Mouse (Mus musculus) G1E (cell line): Measurements from ENCODE around the gene Ccdc102a. TPM values are rescaled to one million over a fixed set of nuclear protein-coding genes. Genes with fewer than 3 reads are reported as not detected.
A peak's percentile ranks its signal among the peaks of the same experiment; 100 is the strongest.

ENCODE experiments used
- ATAC-seq: 2 replicates; pipeline ENCODE4 v1.8.0; 2016; ENCODE audit warnings: mild to moderate bottlenecking; ENCODE audit not compliant: insufficient number of reproducible peaks, poor library complexity, low FRiP score, severe bottlenecking; ENCODE audit errors: extremely low read depth
- DNase-seq: peaks from one replicate; pipeline ENCODE4 v3.0.0; 2012; ENCODE audit warnings: low spot score
- H3K27me3 ChIP-seq: 2 replicates; pipeline ENCODE4 v1.6.1; 2012; ENCODE audit warnings: mild to moderate bottlenecking, low read length, inconsistent platforms; ENCODE audit not compliant: insufficient read depth
- H3K36me3 ChIP-seq: replicated peaks from 2 replicates; pipeline ENCODE3; 2012; ENCODE audit warnings: mild to moderate bottlenecking, inconsistent platforms
- H3K4me1 ChIP-seq: 2 replicates; pipeline ENCODE4 v1.6.1; 2012; ENCODE audit warnings: low read depth, low read length, inconsistent platforms, mixed read lengths; ENCODE audit not compliant: insufficient read depth
- H3K4me3 ChIP-seq: 2 replicates; pipeline ENCODE4 v1.5.1; 2012; ENCODE audit warnings: low read depth, mild to moderate bottlenecking, inconsistent platforms, low read length, moderate library complexity, mixed read lengths
- H3K9me3 ChIP-seq: replicated peaks from 2 replicates; pipeline ENCODE4 v1.6.1; 2012; ENCODE audit warnings: inconsistent platforms
- CTCF ChIP-seq: IDR thresholded peaks from 2 replicates; pipeline ENCODE4 v1.5.1; 2012; ENCODE audit warnings: low read depth, low read length, inconsistent platforms, mixed read lengths
- GATA1 ChIP-seq: IDR thresholded peaks from 2 replicates; pipeline ENCODE4 v1.6.1; 2012; ENCODE audit warnings: borderline replicate concordance, low read length, inconsistent platforms, mixed read lengths
- GATA2 ChIP-seq: IDR thresholded peaks from 2 replicates; pipeline ENCODE4 v1.6.1; 2012; ENCODE audit warnings: low read depth, low read length, inconsistent platforms, borderline replicate concordance
- POLR2AphosphoS5 ChIP-seq: IDR thresholded peaks from 2 replicates; pipeline ENCODE4 v1.6.1; 2012; ENCODE audit warnings: low read depth, low read length, inconsistent platforms; ENCODE audit not compliant: insufficient replicate concordance
- TAL1 ChIP-seq: conservative IDR thresholded peaks from 2 replicates; pipeline ENCODE4 v1.6.1; 2012; ENCODE audit warnings: low read depth, low read length, inconsistent platforms, mixed read lengths
- polyA plus RNA-seq: library from polyadenylated mRNA; stranded (reverse); fragments of >175 nt; gene quantifications from 2 replicates; pipeline ENCODE4 v1.2.3, GENCODE M21; 2012
- total RNA-seq, 2 experiments: library from RNA; stranded (forward) in 1 of 2; stranded (reverse) in 1 of 2; fragments of 200-1000 nt in 1 of 2; fragments of >200 nt in 1 of 2; fragmentation: Nextera tagmentation in 1 of 2; gene quantifications; 2 replicates each; pipeline ENCODE4 v1.2.3; 2014 to 2017

Ccdc102a gene
- total and polyA plus RNA-seq, 3 experiments, result 3.3 to 20.5 (median 5.5) TPM

DNA sequence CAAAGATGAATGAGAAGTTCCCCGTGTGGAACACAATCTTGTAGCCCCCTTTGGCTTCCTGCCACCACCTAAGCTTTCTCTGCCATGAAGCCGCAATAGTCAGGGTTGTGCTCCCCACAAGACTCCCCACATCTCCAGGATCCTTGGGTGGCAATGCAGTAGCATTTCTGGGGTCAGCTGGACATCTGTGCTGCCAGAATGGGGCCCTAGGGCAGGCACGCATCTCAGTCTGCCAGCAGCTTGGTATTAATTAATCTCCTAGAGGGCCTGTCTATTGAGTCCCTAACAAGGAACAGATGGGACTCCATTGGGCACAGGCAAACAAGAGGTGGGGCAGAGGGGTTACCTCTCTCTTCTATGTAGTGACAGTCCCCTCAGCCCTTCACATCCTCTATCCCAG lies 45.7 kb downstream of the Ccdc102a start:
- TF ChIP-seq CTCF, result no peak
- no peak for TF ChIP-seq GATA2
- no peak for TF ChIP-seq POLR2AphosphoS5
- TF ChIP-seq TAL1, result no peak
- TF ChIP-seq GATA1, result no peak
- Histone ChIP-seq H3K4me3 (no peak overlapping the region), H3K9me3 (no peaks in the 10 kb centered on the region), H3K4me1 (peaks cover 74% of the 10 kb centered on the region), H3K36me3 (peaks cover 7% of the 10 kb centered on the region), H3K27me3 (peaks cover 66% of the 10 kb centered on the region)
- ATAC-seq, result no peak
- no peak for DNase-seq

DNA sequence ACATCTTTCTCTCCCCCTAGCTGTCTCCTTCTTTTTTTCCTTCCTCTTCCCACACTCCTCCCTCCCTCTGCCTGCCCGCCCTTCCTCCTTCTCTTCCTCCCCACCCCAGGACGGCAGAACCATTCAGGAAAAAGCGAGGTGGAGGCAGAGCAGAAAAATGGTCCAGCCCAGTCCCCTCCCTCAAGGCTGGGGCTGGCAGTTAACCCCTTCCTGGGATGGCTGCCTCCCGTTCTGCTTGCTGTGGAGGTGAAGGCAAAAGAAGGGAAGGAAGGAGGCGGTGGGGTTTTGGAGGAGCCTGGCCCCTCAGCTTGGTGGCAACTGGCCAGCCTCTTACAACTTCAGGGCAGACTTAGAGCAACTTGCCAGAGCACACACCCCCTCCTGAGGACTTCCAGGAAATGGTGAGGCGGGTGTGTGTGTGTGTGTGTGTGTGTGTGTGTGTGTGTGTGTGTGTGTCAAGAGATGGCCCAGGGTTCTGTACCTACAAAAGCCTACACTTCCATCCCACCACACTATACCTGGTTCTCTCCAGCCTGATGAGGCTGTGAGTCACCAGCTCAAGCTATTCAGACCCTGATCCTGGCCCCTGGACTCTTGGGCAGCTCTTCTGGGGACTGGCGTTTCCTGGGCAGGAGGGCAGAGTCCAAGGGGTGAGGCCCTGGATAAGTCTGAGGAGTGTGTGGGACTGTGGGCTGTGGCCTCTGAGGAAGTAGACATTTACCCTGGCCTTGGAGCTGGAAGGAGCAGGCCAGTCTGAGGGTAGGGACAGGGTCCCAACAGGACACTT lies 46.6 kb downstream of the Ccdc102a start:
- ATAC-seq, result 0 out of 2 replicates have a peak, but pooled peaks have one; percentile 41
- Histone ChIP-seq H3K36me3 (peaks cover 16% of the 10 kb centered on the region), H3K4me1 (peaks cover 76% of the 10 kb centered on the region), H3K27me3 (peaks cover 66% of the 10 kb centered on the region), H3K9me3 (no peaks in the 10 kb centered on the region), H3K4me3 (peak overlapping the region; percentile 59; the same call in 1 of the 2 replicates)
- TF ChIP-seq CTCF, result no peak
- no peak for DNase-seq

DNA sequence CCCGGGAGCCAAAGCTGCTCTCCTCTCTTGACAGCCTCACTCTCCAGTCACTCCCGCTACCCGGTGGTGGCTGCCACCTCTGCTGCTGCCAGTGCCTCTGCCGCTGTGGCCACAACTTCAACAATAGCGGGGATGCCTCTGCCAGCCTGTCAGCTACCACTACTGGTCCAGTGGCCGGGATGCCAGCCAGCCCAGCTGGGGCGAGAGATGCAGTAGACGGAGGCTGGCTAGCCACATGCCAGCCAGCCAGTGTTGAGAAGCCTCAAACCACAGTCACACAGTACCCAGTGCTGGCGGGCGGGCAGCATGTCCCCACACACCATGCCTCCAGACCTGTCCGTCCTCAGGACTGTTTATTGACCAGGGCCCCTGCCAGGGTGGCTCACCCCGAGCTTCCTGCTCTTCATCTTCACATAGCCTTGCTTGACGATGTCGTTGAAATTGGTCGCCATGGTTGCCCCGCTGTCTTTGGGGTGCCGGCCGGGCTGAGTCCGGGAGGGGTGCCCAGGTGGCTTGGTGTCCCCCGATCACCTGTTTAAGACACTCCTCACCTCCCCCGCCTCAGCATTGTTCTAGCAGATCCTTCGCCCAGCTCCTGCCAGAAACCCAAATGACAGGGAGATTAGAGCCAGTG lies 47.3 kb downstream of the Ccdc102a start:
- H3K27me3 ChIP-seq, result peaks cover 64% of the 10 kb centered on the region
- TF ChIP-seq GATA2 (no peak), TAL1 (no peak), CTCF (no peak), GATA1 (no peak), POLR2AphosphoS5 (no peak)

DNA sequence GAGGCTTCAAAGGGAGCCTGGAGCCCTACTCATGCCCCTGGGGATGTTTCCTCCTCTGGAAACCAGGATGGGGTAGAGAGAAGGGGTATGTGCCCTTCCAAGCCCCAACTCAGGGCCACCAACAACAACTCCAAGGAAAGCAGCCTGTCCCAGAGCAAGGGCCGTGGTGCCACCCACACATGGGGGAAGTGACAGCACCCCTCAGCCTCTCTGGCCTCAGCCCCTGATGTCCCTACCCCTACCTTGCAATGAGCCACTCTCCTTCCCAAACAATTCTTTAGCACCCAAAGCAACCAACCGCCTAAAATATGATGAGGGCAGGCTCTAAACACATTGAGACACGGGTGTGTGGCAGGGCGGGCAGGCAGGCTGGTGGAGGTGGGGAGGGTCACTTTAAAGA lies 47.9 kb downstream of the Ccdc102a start:
- peaks cover 29% of the 10 kb centered on the region for H3K36me3 ChIP-seq
- H3K9me3 ChIP-seq, result no peaks in the 10 kb centered on the region
- DNase-seq, result no peak
- H3K27me3 ChIP-seq, result peaks cover 58% of the 10 kb centered on the region
- peaks cover 76% of the 10 kb centered on the region for H3K4me1 ChIP-seq
- no peak overlapping the region for H3K4me3 ChIP-seq
- ATAC-seq, result no peak
- TF ChIP-seq TAL1, result no peak
- no peak for TF ChIP-seq GATA1
- TF ChIP-seq POLR2AphosphoS5, result no peak
- no peak for TF ChIP-seq CTCF
- TF ChIP-seq GATA2, result no peak

More for the DNA sequence above, 47.3 kb downstream of the Ccdc102a start:
- DNase-seq (no peak), ATAC-seq (no peak)
- H3K9me3 ChIP-seq, result no peaks in the 10 kb centered on the region
- H3K4me1 ChIP-seq, result peaks cover 76% of the 10 kb centered on the region
- peak overlapping the region; percentile 59 for H3K4me3 ChIP-seq
- peaks cover 23% of the 10 kb centered on the region for H3K36me3 ChIP-seq

DNA sequence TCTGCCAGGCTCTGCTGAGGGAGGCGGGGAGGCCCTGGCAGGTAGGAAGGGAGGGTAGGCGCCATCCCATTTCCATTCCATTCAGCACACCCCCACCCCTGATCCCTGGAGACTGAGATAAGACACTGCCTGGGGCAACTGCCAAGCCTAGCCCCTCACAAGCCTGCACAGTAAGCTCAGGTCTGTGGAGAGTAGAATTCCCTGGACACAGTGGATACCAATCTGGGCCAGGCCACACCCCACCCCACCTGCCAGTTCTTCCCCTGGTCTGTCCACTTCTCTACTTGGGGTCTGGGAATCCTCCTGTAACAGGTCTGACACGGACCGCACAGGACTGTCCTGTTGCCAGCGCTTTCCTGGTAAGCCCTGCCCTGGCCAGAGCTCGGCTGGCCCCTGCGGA lies 48.8 kb downstream of the Ccdc102a start:
- no peak for TF ChIP-seq GATA2
- TF ChIP-seq POLR2AphosphoS5, result no peak
- no peak for TF ChIP-seq GATA1
- TF ChIP-seq TAL1, result no peak
- no peak for TF ChIP-seq CTCF
- H3K36me3 ChIP-seq, result peaks cover 38% of the 10 kb centered on the region
- H3K4me3 ChIP-seq, result no peak overlapping the region
- peaks cover 76% of the 10 kb centered on the region for H3K4me1 ChIP-seq
- H3K27me3 ChIP-seq, result peaks cover 51% of the 10 kb centered on the region
- ATAC-seq (no peak), DNase-seq (no peak)
- H3K9me3 ChIP-seq, result no peaks in the 10 kb centered on the region

DNA sequence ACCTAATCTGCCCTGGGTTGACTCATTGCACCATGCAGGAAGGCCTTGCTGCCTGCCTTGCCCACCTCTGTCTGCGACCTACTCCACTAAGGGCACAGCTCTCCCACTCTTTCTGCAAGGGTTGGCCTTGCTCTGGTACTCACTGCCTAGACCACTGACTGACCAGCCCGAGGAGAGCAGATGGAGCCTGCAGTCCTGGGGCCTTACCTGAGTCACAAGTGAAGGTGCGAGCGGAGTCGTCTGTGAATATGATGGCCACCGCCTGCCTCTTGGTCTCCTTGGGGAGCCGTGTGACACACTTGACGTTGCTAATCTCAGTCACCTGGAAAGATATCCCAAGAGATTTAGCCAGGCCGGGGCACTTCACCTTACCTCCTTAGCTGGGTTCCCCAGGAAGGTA lies 51.0 kb downstream of the Ccdc102a start:
- Histone ChIP-seq H3K4me1 (peaks cover 89% of the 10 kb centered on the region), H3K9me3 (no peaks in the 10 kb centered on the region), H3K36me3 (peaks cover 57% of the 10 kb centered on the region), H3K4me3 (no peak overlapping the region), H3K27me3 (peaks cover 35% of the 10 kb centered on the region)
- ATAC-seq (no peak), DNase-seq (no peak)
- TF ChIP-seq POLR2AphosphoS5 (no peak), GATA1 (no peak), GATA2 (no peak), CTCF (no peak), TAL1 (no peak)
